Mouse (Mus musculus): ENCODE measurements around the gene Lypd8. TPM values are rescaled to one million over a fixed set of nuclear protein-coding genes. Genes with fewer than 3 reads are reported as not detected.
"Not testable (repeated sequence)": the region's sequence is repeated elsewhere in the genome, so short reads cannot be mapped to it uniquely, and the experiment has no call there.

The Lypd8 gene
- polyA plus RNA-seq, 1 experiment, result not detected

DNA sequence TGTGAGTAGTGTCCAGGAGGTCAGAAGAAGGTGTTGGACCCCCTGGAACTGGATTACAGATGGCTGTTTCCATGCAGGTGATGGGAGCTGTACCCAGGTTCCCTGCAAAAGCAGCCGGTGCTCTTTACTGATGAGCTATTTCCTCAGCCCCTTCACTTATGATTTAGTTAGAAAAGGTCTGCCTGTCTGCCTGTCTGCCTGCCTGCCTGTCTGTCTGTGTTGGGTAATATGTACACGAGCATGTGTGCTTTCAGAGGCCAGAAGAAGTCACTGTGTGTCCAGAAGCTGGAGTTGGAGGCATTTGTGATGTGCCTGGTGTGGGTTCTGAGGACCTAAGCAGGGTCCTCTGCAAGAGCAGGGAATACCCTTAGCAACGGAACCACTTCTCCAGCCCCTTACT, 25.1 kb upstream of the Lypd8 start:
- TF ChIP-seq POLR2A (IDR thresholded peaks at IDR 0.05; ENCODE audit: insufficient read length, low read depth) (no peak), MYOG (IDR thresholded peaks at IDR 0.05; ENCODE audit: control insufficient read depth in 1 of 3, insufficient read depth in 1 of 3, insufficient read length in 2 of 3, low read depth in 2 of 3) (no peak)
- H3K4me3 ChIP-seq, result no peak overlapping the region
- H3K79me2 ChIP-seq (ENCODE audit: control insufficient read depth, insufficient read depth), result no peaks in the 10 kb centered on the region
- H3K36me3 ChIP-seq (ENCODE audit: control insufficient read depth, insufficient read depth), result no peaks in the 10 kb centered on the region
- H3K27me3 ChIP-seq (ENCODE audit: control insufficient read depth, insufficient read depth, insufficient read length), result no peaks in the 10 kb centered on the region
- H3ac ChIP-seq (ENCODE audit: control insufficient read depth, insufficient read length), result no peak overlapping the region
- H3K4me2 ChIP-seq (ENCODE audit: low read depth), result no peak overlapping the region

DNA sequence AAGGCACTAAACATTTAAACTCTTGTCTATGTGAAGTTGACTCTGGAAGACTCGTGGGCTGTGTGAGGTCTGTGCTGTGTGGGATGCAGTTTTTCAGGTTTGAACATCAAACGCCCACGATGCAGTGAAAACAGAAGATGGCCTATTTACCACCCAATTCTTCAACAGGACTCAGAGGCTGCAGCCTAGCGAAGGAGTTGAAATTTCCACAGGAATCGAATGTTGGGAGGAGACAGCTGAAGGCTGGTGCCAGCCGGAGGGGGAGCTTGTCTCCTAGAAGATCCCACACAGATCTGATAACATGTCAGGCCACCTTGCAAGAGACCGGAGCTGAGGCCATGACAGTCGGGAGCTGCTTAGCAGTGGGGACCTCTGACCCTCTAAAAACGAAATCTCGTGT, 24.4 kb upstream of the Lypd8 start:
- TF ChIP-seq TCF12 (IDR thresholded peaks at IDR 0.05; ENCODE audit: insufficient read depth, poor library complexity, severe bottlenecking) (no peak), TCF3 (IDR thresholded peaks at IDR 0.05; ENCODE audit: insufficient read length, low read depth) (no peak), MYOD1 (IDR thresholded peaks at IDR 0.05; ENCODE audit: control insufficient read depth in 1 of 3, insufficient read length in 2 of 3, low read depth in 2 of 3) (no peak)
- Histone ChIP-seq H3K36me3 (ENCODE audit: control insufficient read depth, insufficient read depth) (no peaks in the 10 kb centered on the region), H3ac (ENCODE audit: control insufficient read depth, insufficient read length) (no peak overlapping the region), H3K79me2 (ENCODE audit: control insufficient read depth, insufficient read depth) (no peaks in the 10 kb centered on the region), H3K4me3 (no peak overlapping the region), H3K4me2 (ENCODE audit: low read depth) (no peak overlapping the region), H3K27me3 (ENCODE audit: control insufficient read depth, insufficient read depth, insufficient read length) (no peaks in the 10 kb centered on the region)

DNA sequence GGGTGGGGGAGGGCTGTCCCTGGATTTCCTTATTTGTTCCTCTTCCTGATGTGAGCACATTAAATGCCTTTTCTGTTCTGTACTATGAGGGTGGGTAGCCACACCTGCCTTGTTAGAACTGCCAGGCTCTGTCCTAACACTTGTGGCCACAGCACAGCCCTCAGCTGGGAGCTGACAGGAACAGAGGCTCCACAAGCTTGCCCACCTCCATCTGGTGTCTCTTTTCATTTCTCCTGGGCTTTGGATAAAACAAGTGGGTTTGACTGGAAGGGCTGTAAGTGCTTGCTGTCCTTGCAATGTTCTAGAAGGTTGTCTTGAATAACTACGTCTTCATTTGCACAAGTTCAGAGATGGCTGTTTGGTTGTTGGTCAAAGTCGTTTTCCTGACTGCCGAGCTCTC, 23.9 kb upstream of the Lypd8 start:
- no peaks in the 10 kb centered on the region for H3K36me3 ChIP-seq (ENCODE audit: control insufficient read depth, insufficient read depth)
- H3K4me2 ChIP-seq (ENCODE audit: low read depth), result no peak overlapping the region
- H3K79me2 ChIP-seq (ENCODE audit: control insufficient read depth, insufficient read depth), result no peaks in the 10 kb centered on the region
- H3K4me3 ChIP-seq, result no peak overlapping the region
- no peak overlapping the region for H3ac ChIP-seq (ENCODE audit: control insufficient read depth, insufficient read length)
- TF ChIP-seq TCF12 (IDR thresholded peaks at IDR 0.05; ENCODE audit: insufficient read depth, poor library complexity, severe bottlenecking), result no peak
- H3K27me3 ChIP-seq (ENCODE audit: control insufficient read depth, insufficient read depth, insufficient read length), result no peaks in the 10 kb centered on the region

DNA sequence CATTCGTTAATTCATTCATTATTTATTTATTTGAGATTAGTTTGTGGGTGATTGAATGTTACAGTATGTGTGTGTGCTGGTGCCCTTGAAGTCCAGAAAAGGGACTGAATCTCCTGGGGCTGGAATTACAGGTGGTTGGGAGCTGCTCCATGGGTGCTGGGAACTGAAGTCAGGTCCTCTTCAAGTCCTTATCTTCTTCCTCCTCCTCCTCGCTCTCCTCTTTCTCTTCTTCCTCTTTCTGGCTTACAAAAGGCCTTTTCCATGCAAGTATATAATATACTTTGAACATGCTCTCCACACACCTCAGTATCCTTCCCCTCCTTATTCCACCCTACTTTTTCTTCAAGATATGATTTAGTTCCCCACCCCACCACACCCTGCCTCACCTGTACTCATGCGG, 21.8 kb upstream of the Lypd8 start:
- Histone ChIP-seq H3K4me2 (ENCODE audit: low read depth) (no peak overlapping the region), H3K36me3 (ENCODE audit: control insufficient read depth, insufficient read depth) (no peaks in the 10 kb centered on the region), H3K79me2 (ENCODE audit: control insufficient read depth, insufficient read depth) (no peaks in the 10 kb centered on the region), H3ac (ENCODE audit: control insufficient read depth, insufficient read length) (no peak overlapping the region), H3K4me3 (no peak overlapping the region), H3K27me3 (ENCODE audit: control insufficient read depth, insufficient read depth, insufficient read length) (no peaks in the 10 kb centered on the region)
- no peak for TF ChIP-seq POLR2AphosphoS2 (IDR thresholded peaks at IDR 0.05; ENCODE audit: insufficient read length, low read depth)
- no peak for TF ChIP-seq MYOG (IDR thresholded peaks at IDR 0.05; ENCODE audit: control insufficient read depth in 1 of 3, insufficient read depth in 1 of 3, insufficient read length in 2 of 3, low read depth in 2 of 3)
- TF ChIP-seq E2F4 (IDR thresholded peaks at IDR 0.05; ENCODE audit: insufficient read depth), result no peak
- no peak for TF ChIP-seq REST (IDR thresholded peaks at IDR 0.05; ENCODE audit: insufficient read depth, insufficient read length)

DNA sequence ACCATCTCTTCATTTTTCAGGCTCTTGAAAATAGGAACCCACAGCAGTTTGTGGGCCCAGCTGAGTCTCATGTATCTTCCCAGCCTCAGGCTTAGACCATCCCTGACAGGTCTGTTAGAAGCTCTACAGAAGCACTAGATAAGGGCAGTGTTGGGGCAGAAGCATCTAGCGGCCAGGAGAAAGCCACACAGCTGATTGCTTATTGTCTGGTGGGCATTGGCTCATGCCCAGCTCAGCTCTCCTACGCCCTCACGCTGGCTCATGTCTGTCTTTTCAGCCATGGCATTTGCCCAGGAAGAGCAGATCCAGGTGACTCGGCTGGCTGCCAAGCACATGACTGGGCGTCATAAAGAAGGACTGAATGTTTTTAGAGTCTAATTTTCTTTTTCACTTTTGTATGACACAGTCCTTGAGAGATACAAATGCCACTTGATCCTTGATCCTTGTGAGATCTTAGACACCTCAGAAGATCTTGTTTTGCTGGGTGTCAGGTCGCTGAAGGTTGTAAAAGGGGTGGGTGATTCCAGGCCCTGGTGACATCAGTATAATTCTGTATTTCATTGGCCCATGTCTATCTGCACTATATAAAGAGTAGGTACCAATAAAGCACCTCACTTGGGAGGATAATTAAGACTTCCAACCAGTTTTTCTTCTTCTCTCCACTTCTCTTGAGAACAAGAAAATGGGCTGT, 20.9 kb upstream of the Lypd8 start:
- H3K79me2 ChIP-seq (ENCODE audit: control insufficient read depth, insufficient read depth), result no peaks in the 10 kb centered on the region

DNA sequence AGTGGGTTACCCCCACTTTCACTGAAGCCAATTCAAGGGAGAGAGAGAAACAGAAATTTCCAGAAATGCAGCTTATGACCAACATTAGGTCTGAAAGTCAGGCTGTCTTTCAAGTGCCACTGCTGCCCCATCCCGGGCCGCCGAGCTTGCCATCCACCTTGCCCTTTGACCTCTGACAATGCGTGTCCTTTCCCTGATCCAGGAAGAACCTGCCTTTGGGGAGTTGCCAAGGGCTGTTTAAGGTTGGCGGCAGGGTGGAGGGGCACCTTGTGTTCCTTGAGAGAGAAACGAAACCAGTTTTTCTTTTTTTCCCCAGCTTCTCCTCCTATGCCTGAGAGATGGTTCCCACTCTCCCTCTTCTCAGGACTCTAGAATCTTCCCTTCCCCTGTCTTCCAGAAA, 16.3 kb upstream of the Lypd8 start:
- not testable (repeated sequence) for H3K27me3 ChIP-seq (ENCODE audit: control insufficient read depth, insufficient read depth, insufficient read length); H3K36me3 ChIP-seq (ENCODE audit: control insufficient read depth, insufficient read depth); H3K4me3 ChIP-seq; H3K79me2 ChIP-seq (ENCODE audit: control insufficient read depth, insufficient read depth); H3ac ChIP-seq (ENCODE audit: control insufficient read depth, insufficient read length); H3K4me2 ChIP-seq (ENCODE audit: low read depth)

More for the DNA sequence above, 20.9 kb upstream of the Lypd8 start:
- no peak overlapping the region for H3K4me2 ChIP-seq (ENCODE audit: low read depth)
- H3K4me3 ChIP-seq, result no peak overlapping the region
- no peaks in the 10 kb centered on the region for H3K36me3 ChIP-seq (ENCODE audit: control insufficient read depth, insufficient read depth)
- H3K27me3 ChIP-seq (ENCODE audit: control insufficient read depth, insufficient read depth, insufficient read length), result no peaks in the 10 kb centered on the region
- no peak for TF ChIP-seq MAX (IDR thresholded peaks at IDR 0.05; ENCODE audit: low read depth)
- TF ChIP-seq USF1 (IDR thresholded peaks at IDR 0.05; ENCODE audit: low read depth), result no peak
- TF ChIP-seq POLR2AphosphoS2 (IDR thresholded peaks at IDR 0.05; ENCODE audit: insufficient read length, low read depth), result no peak
- no peak for TF ChIP-seq SRF (IDR thresholded peaks at IDR 0.05; ENCODE audit: control insufficient read depth, insufficient read length, low read depth)
- no peak overlapping the region for H3ac ChIP-seq (ENCODE audit: control insufficient read depth, insufficient read length)

DNA sequence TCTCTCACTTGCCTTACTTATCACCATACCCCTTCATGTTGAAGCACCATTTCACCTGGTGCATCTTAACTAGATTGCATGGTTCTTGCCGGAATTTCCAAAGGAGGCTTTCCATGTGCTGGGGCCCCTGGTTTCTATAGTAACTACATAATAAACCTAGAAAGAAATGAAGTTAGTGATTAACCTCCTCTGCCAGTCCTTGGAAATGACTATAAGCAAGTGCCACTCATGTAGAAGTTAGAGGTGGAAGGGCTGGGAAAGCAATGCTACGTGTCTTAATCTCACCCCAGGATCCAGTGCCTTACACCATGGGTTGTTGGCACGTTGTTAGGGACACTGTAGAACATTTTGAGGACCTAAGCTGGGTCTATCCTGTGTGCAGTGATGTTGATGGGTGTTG, 14.4 kb upstream of the Lypd8 start:
- Histone ChIP-seq H3K36me3 (ENCODE audit: control insufficient read depth, insufficient read depth) (no peaks in the 10 kb centered on the region), H3K4me2 (ENCODE audit: low read depth) (no peak overlapping the region), H3ac (ENCODE audit: control insufficient read depth, insufficient read length) (no peak overlapping the region), H3K4me3 (no peak overlapping the region), H3K79me2 (ENCODE audit: control insufficient read depth, insufficient read depth) (no peaks in the 10 kb centered on the region), H3K27me3 (ENCODE audit: control insufficient read depth, insufficient read depth, insufficient read length) (no peaks in the 10 kb centered on the region)
- TF ChIP-seq REST (IDR thresholded peaks at IDR 0.05; ENCODE audit: insufficient read depth, insufficient read length) (no peak), MYOG (IDR thresholded peaks at IDR 0.05; ENCODE audit: control insufficient read depth in 1 of 3, insufficient read depth in 1 of 3, insufficient read length in 2 of 3, low read depth in 2 of 3) (no peak), SRF (IDR thresholded peaks at IDR 0.05; ENCODE audit: control insufficient read depth, insufficient read length, low read depth) (no peak), CEBPB (IDR thresholded peaks at IDR 0.05; ENCODE audit: insufficient read depth, poor library complexity, severe bottlenecking) (no peak), TCF3 (IDR thresholded peaks at IDR 0.05; ENCODE audit: insufficient read length, low read depth) (no peak), E2F4 (IDR thresholded peaks at IDR 0.05; ENCODE audit: insufficient read depth) (no peak), POLR2A (IDR thresholded peaks at IDR 0.05; ENCODE audit: insufficient read length, low read depth) (no peak), USF1 (IDR thresholded peaks at IDR 0.05; ENCODE audit: low read depth) (no peak), POLR2AphosphoS2 (IDR thresholded peaks at IDR 0.05; ENCODE audit: insufficient read length, low read depth) (no peak), TCF12 (IDR thresholded peaks at IDR 0.05; ENCODE audit: insufficient read depth, poor library complexity, severe bottlenecking) (no peak), MAX (IDR thresholded peaks at IDR 0.05; ENCODE audit: low read depth) (no peak), MYOD1 (IDR thresholded peaks at IDR 0.05; ENCODE audit: control insufficient read depth in 1 of 3, insufficient read length in 2 of 3, low read depth in 2 of 3) (no peak)

DNA sequence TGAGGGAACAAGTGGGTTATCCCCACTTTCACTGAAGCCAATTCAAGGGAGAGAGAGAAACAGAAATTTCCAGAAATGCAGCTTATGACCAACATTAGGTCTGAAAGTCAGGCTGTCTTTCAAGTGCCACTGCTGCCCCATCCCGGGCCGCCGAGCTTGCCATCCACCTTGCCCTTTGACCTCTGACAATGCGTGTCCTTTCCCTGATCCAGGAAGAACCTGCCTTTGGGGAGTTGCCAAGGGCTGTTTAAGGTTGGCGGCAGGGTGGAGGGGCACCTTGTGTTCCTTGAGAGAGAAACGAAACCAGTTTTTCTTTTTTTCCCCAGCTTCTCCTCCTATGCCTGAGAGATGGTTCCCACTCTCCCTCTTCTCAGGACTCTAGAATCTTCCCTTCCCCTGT, 12.7 kb upstream of the Lypd8 start:
- not testable (repeated sequence) for H3ac ChIP-seq (ENCODE audit: control insufficient read depth, insufficient read length); H3K27me3 ChIP-seq (ENCODE audit: control insufficient read depth, insufficient read depth, insufficient read length); H3K4me3 ChIP-seq; H3K4me2 ChIP-seq (ENCODE audit: low read depth); H3K79me2 ChIP-seq (ENCODE audit: control insufficient read depth, insufficient read depth); H3K36me3 ChIP-seq (ENCODE audit: control insufficient read depth, insufficient read depth)
